Mouse (Mus musculus): Measurements from ENCODE around the gene Cdadc1.

DNA sequence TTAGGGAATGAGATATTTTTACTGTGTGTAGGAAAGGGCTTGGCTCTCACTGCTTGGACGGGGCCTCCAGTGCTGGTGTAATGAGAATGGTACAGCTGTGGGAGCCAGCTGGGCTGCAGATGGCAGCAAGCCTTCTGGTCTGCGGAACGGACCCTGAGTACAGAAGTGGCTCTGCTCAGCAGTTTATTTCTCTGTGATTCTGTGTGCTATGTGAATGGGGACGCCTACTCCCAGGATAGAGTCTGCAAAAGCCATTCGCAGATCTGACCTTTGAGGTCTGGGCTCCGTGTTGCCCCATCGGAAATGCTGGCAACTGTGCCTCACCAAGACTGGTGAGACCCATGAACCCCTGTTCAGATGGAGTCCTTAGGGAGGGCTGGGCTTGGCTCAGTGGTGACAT lies 30.1 kb upstream of the Cdadc1 start:
- no peak for TF ChIP-seq CTCF (IDR thresholded peaks at IDR 0.05; ENCODE audit: low read depth, low read length)
- no peak for TF ChIP-seq GATA1 (IDR thresholded peaks at IDR 0.05; ENCODE audit: borderline replicate concordance, low read length)

Data from G1E (cell line).